Mouse (Mus musculus): Measurements from ENCODE around the gene Zfp784. TPM values are rescaled to one million over a fixed set of nuclear protein-coding genes. Genes with fewer than 3 reads are reported as not detected.
"Not testable (repeated sequence)": the region's sequence is repeated elsewhere in the genome, so short reads cannot be mapped to it uniquely, and the experiment has no call there.

Zfp784 gene
- polyA plus RNA-seq (2012; rRNA removed) = 8.4 and 8.8 TPM in 2 replicates

GRCm38 (mm10) chr7:5038109-5038732, at the start of gene Zfp784:
Gene Zfp784, minus strand, starts transcription at chr7:5038446.
- peak; percentile 81 to 90 for DNase-seq (ENCODE audit: extremely low spot score in 1 of 2, low spot score in 1 of 2)

GRCm38 (mm10) chr7:5087886-5088285, 49.6 kb upstream of the Zfp784 start:
- no peak for DNase-seq (ENCODE audit: extremely low spot score in 1 of 2, low spot score in 1 of 2)

- DNase-seq (ENCODE audit: extremely low spot score in 1 of 2, low spot score in 1 of 2) = no peak
Measured at GRCm38 (mm10) chr7:5086921-5087440, 48.7 kb upstream of the Zfp784 start.

DNA sequence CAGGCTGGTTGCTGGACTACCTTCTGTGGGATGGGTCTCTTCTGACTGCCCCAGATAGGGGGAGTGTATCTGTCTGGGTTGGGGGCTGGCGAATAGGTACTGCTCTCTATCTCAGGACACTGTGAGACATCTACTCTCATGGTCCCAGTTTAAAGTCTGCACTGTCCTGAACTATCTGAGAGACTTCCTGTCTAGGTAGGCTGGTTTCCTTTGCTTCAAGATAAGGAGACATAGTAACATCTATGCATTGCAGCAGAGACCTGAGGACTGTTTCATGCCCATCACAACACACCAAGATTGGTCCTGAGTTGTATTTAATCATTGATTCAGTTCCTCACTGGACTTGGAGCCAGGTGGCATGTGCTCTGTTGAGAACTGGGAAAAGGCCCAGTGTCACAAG, 47.3 kb upstream of the Zfp784 start:
- DNase-seq (ENCODE audit: extremely low spot score in 1 of 2, low spot score in 1 of 2) = no peak

DNA sequence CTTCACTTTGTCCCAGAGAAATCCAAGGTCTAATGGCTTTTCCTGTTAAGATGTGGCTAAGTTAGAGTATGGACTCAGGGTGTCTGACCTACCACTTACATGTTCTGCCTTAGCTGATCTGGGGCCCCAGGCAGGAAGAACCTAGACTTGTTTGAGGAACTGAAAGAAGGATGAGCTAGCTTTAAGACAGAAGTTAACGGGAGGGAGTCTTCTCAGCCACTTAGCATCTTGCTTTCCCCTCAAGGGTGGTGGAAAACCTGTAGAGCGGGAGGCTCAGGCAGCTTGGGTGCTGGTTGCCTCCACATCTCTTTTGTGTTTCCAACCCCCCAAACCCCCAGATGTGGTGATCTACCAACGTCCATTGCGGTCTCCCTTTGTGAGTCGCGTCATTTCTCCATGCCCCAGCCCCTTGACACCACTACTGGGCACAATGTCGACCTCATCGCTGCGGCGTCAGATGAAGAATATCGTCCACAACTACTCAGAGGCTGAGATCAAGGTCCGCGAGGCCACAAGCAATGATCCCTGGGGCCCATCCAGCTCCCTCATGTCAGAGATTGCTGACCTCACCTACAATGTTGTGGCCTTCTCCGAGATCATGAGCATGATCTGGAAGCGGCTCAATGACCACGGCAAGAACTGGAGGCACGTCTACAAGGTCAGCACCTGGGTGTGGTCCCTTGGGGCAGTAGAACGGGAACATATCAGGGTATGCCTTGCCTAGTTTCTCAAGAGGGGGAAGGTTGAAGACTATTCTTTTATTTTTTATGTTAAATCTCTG, 45.3 kb upstream of the Zfp784 start:
- no peak for DNase-seq (ENCODE audit: extremely low spot score in 1 of 2, low spot score in 1 of 2)

DNA sequence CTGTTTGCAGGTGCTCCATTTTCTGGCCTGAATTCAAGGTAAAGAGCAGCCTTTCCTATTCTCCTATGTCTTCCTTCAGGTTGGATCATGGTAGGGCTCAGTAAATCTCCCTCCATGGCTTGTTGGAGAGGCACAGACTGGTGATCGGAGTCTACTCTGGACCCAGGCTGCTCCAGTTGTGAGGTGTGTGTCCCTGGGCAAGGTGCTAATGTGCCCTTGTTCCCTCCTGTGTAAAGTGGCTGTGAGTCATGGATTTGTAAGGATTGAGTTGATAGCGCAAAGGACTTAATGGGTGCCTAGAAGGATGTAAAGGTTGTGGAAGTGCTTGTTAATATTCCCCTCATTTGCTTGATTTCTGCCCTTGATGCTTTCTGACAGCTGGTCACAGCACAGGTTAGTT, 43.7 kb upstream of the Zfp784 start:
- DNase-seq (ENCODE audit: extremely low spot score in 1 of 2, low spot score in 1 of 2) = no peak

GRCm38 (mm10) chr7:5081241-5081640, 43.0 kb upstream of the Zfp784 start:
- no peak for DNase-seq (ENCODE audit: extremely low spot score in 1 of 2, low spot score in 1 of 2)

DNA sequence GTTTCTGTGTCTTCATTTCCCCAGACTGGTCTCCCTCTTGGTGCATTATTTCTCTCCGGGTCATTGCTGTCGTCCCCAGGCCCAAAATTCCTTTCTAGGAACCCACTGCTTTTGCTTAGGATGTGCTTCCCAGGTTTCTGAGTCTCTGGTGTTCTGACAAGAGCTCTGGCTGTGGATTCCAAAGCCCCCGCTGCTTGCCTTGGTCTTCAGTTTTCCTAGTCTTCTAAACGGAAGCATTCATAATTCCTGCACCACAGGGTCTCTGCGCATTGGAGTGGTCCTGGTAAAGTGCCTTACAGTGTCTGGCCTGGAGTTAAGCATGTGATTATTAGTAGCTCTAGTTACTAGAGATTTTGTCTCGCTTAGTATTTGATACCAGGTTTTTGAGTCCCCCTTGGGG, 42.6 kb upstream of the Zfp784 start:
- no peak for DNase-seq (ENCODE audit: extremely low spot score in 1 of 2, low spot score in 1 of 2)

DNA sequence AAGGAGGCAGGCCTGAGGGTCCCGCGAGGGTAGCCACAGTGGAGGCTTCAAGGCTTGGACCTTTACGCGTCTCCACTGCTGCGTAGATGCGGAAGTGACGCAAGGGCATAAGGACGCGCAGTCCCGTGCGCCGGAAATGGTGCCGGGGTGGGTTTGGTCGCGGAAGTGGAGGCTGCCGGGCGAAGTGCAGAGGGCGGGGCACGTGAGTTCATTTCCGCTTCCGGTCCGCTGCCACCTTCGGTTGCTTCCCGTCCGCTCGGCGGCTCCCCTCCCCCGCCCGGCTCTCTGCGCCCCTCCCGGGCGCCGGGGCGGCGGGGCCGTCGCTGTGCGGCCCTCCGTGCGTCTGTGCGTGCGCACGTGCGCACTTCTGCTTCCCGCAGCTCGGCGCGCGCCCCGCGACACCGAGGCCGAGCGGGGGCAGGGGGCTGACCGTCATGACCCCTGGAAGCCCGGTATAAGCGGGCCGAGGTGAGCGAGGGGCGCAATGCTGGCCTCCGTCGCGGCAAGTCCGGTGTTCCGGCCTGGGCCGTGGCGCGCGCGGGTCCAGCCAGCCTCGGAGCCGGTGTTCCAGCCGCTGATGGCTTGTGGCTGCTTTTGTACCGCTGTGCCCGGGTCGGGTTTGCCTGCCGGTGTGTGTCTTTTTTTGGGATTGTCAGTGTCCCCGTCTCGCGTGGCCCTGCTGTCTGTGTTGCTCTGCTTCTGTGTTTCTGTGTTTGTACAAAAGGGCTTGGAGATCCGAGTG, 41.9 kb upstream of the Zfp784 start, which contains the start of gene Epn1:
TSS of gene Epn1 (plus strand) at position 226 of the 742 bp plus-strand sequence.
- DNase-seq (ENCODE audit: extremely low spot score in 1 of 2, low spot score in 1 of 2) = peak; percentile 93 to 98

GRCm38 (mm10) chr7:5079365-5080009, 41.2 kb upstream of the Zfp784 start:
- DNase-seq (ENCODE audit: extremely low spot score in 1 of 2, low spot score in 1 of 2) = not testable (repeated sequence)

DNA sequence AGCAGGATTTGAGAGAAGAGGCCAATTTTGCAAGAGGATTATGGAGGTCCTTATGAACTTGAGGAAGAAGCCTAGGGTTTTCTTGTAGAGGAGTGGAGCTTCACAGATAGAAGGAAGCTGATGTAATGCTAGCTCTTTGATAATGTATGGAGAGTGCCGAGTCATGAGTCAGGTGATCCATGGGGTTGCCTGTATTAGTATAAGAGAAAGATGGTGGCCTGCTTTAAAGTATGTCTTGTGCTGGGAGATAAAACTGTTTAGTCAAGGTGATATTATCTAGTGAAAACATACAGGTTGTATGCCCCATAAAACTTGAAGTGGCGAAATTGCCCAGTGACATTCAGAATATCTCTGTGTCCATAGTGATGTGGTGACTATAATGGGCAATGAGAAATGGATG, 38.7 kb upstream of the Zfp784 start:
- DNase-seq (ENCODE audit: extremely low spot score in 1 of 2, low spot score in 1 of 2) = no peak

- no peak for DNase-seq (ENCODE audit: extremely low spot score in 1 of 2, low spot score in 1 of 2)
Measured at GRCm38 (mm10) chr7:5074984-5075383, 36.7 kb upstream of the Zfp784 start.

- no peak for DNase-seq (ENCODE audit: extremely low spot score in 1 of 2, low spot score in 1 of 2)
Measured at GRCm38 (mm10) chr7:5073586-5073985, 35.3 kb upstream of the Zfp784 start.

DNA sequence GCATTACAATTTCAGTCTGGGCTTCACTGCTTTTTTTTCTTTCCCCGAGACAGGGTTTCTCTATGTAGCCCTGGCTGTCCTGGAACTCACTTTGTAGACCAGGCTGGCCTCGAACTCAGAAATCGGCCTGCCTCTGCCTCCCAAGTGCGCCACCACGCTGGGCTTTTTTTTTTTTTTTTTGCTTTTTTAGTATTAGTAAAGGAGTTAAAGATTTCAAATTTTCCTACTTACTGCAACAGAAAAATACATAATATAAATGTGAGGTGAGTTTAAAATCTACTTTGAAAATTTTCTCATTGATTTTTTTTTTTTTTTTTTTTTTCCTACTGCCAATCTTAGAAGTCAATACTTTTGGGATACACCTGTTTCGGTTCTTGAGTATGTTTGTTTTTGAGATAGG, 26.6 kb upstream of the Zfp784 start:
- DNase-seq (ENCODE audit: extremely low spot score in 1 of 2, low spot score in 1 of 2) = no peak

DNA sequence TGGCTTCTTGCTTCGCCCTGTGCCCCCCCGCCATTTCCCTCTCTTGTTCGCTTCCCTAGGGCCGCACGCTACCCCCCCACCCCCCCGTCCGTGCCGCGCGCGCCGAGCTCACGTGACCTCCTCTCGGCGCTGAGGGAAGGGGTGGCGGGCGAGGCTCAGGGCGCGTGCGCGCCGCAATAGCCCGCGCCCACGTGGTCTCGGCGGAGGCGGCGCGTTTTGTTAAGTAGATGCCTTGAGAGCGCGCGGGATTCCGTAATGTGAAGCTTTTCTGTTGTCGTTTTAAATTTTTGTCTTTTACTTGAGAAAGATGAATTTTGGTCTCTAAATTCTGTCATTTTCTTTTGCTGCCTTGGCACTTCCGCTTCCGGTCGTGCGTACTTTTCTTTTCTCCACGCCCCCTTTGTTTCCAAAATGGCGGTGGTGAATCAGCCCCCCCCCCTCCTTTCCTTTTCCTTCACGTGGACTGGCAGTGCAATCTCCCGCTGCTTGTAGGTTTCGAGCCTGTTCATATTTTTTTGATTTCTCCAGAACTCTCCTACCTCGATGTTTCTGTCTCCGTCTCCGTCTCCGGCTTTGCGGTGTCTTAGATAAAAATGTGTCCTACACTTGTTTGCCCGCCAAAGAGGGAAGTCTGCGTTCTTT, 24.2 kb upstream of the Zfp784 start:
- no peak for DNase-seq (ENCODE audit: extremely low spot score in 1 of 2, low spot score in 1 of 2)

DNA sequence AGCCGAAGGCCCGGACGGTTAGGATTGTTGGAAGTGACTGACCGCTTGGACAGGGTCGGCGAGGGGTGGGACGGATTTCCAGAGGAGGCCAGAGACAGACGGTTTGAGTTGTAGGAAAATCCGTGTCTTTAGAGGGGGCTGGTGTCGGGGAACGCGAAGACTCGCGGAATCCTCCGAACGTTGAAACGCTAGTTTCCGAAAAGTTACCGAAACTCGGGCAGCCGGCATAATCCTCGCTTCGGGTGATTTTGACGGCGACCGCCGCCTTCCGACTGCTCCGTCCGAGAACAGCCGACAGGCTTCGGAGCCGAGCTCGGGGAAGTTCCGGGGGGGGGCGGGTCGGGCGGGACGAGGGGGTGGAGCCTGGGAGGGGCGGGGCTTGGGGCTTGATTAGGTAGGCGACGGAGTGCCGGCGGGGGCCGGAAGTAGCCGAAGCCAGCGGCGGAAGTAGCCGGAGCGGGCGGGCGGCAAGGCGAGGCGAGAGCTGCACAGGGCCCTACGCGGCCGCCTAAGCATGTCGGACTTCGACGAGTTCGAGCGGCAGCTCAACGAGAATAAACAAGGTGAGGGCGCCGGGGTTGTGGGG, 23.6 kb upstream of the Zfp784 start, which contains the start of gene U2af2:
TSS of gene U2af2 (plus strand) at position 370 of the 586 bp plus-strand sequence.
- peak; percentile 79 to 92 for DNase-seq (ENCODE audit: extremely low spot score in 1 of 2, low spot score in 1 of 2)

GRCm38 (mm10) chr7:5060944-5061773, 22.9 kb upstream of the Zfp784 start:
- peak; percentile 96 to 100 for DNase-seq (ENCODE audit: extremely low spot score in 1 of 2, low spot score in 1 of 2)

GRCm38 (mm10) chr7:5060239-5060731, 22.0 kb upstream of the Zfp784 start:
- DNase-seq (ENCODE audit: extremely low spot score in 1 of 2, low spot score in 1 of 2) = peak in 1 of 2 experiments; percentile 81

DNA sequence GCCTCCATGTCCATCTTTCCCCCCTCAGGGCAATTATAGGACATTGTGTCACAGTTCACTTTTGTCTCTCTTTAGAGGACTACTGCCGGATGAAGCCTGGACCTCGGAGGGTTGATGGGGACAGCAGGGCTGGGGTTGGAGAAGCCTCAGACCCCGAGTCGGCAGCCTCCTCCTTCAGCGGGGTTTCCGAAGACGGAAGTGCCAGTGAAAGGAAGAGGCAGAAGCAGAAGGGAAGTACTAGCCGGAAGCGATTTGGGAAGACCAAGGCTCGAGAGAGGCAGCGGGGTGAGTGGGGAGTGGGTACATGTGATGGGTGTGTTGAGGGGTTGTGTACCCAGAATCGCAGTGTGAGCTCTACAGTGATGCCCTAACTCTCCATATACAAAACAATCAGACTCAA, 21.2 kb upstream of the Zfp784 start:
- no peak for DNase-seq (ENCODE audit: extremely low spot score in 1 of 2, low spot score in 1 of 2)

Measured in frontal cortex, adult 2 months (tissue).